Mouse (Mus musculus) forebrain, embryonic 10.5 days (tissue): ENCODE data around the gene Itgb2l. TPM values are rescaled to one million over a fixed set of nuclear protein-coding genes. Genes with fewer than 3 reads are reported as not detected.
A peak's percentile ranks its signal among the peaks of the same experiment; 100 is the strongest.

ENCODE experiments used
- DNase-seq: peaks from one replicate; pipeline ENCODE4 v3.0.0-alpha.2; 2017; ENCODE audit warnings: low spot score; ENCODE audit errors: extremely low spot score
- H3K27ac ChIP-seq: fragments of 300-500 bp; sonication (generic); 2 replicates; pipeline ENCODE4 v1.5.1; 2016; ENCODE audit warnings: mild to moderate bottlenecking
- H3K27me3 ChIP-seq: fragments of 300-500 bp; sonication (generic); 2 replicates; pipeline ENCODE4 v1.6.1; 2016; ENCODE audit warnings: mild to moderate bottlenecking; ENCODE audit not compliant: poor library complexity, severe bottlenecking
- H3K36me3 ChIP-seq: fragments of 300-500 bp; sonication (generic); replicated peaks from 2 replicates; pipeline ENCODE4 v1.6.1; 2016; ENCODE audit warnings: mild to moderate bottlenecking, moderate library complexity
- H3K4me1 ChIP-seq: fragments of 300-500 bp; sonication (generic); 2 replicates; pipeline ENCODE4 v1.6.1; 2016
- H3K4me3 ChIP-seq: fragments of 300-500 bp; sonication (generic); 2 replicates; pipeline ENCODE4 v1.5.1; 2016; ENCODE audit warnings: mild to moderate bottlenecking, moderate library complexity
- H3K9me3 ChIP-seq: fragments of 300-500 bp; sonication (generic); 2 replicates; pipeline ENCODE4 v1.6.1; 2016; ENCODE audit warnings: mild to moderate bottlenecking, moderate library complexity
- WGBS: fragments of 180-500 bp; shearing (Covaris S2); methylation state at CpG from one replicate; pipeline ENCODE4 v1.1.7; 2016; 5-methylcytosine and 5-hydroxymethylcytosine counted together
- polyA plus RNA-seq: library from polyadenylated mRNA; unstranded; fragments of >200 nt; fragmentation: Nextera tagmentation; extraction: Ambion mirVana; gene quantifications from 2 replicates; pipeline ENCODE4 v1.2.1, GENCODE M21; 2016

Itgb2l gene
- polyA plus RNA-seq = not detected in 2 replicates

- H3K27ac ChIP-seq = no peak within 1 kb of the TSS
- no peaks in the 10 kb centered on the region for H3K36me3 ChIP-seq
- H3K4me1 ChIP-seq = no peaks in the 10 kb centered on the region
- WGBS = 86% methylated on average over 2 of the region's 2 CpGs
- no peak for DNase-seq
- no peaks in the 10 kb centered on the region for H3K27me3 ChIP-seq
- no peak within 1 kb of the TSS for H3K4me3 ChIP-seq
- H3K9me3 ChIP-seq = no peaks in the 10 kb centered on the region
Observed at GRCm38 (mm10) chr16:96443468-96443867, at the start of gene Itgb2l. Gene Itgb2l (minus strand): TSS chr16:96443619.

- H3K9me3 ChIP-seq = no peaks in the 10 kb centered on the region
- H3K27ac ChIP-seq = no peak overlapping the region
- H3K4me3 ChIP-seq = no peak overlapping the region
- no peaks in the 10 kb centered on the region for H3K36me3 ChIP-seq
- WGBS = 85% methylated on average over 3 of the region's 3 CpGs
- DNase-seq = no peak
- H3K4me1 ChIP-seq = no peaks in the 10 kb centered on the region
- no peaks in the 10 kb centered on the region for H3K27me3 ChIP-seq
Observed at GRCm38 (mm10) chr16:96491530-96491929, 48.1 kb upstream of the Itgb2l start.

GRCm38 (mm10) chr16:96488038-96488437 lies 44.6 kb upstream of the Itgb2l start:
- Histone ChIP-seq H3K27me3 (no peaks in the 10 kb centered on the region), H3K9me3 (no peaks in the 10 kb centered on the region), H3K27ac (no peak overlapping the region), H3K4me1 (no peaks in the 10 kb centered on the region), H3K4me3 (no peak overlapping the region), H3K36me3 (no peaks in the 10 kb centered on the region)
- no peak for DNase-seq
- 87% methylated on average over 5 of the region's 5 CpGs for WGBS

DNA sequence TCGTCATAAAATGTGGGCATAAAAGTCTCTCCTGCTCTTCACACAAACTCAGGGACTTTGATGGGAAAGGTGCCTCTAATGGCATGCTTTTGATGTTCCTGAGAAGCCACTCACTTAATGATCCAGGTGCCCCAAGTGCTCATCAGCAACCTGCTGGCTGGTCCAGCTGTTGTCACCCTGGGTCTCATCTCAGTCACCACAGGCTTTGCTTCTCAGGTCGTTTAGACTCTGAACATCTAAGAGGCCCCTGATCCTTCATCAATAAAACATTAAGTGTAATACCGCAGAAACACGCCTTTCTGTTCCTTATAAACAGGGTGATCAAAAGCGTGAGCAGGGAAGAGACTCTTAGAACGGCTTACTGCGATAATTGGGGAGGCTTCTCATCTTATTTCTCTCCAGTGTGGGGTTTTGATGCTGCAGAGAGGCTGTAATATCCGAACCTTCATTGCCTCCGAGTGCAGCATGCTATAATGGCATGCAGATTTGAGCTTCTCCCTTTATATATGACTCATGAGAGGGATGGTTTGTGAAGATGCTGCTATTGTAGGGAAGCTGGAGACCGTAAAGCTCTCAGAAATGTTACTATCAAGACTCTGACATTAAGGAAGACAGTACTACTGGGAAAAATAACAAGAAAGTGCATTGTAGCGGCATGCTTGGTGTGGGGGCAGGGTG lies 43.7 kb upstream of the Itgb2l start:
- WGBS = 86% methylated on average over 11 of the region's 11 CpGs
- H3K4me3 ChIP-seq = no peak overlapping the region

GRCm38 (mm10) chr16:96481791-96482190 lies 38.4 kb upstream of the Itgb2l start:
- WGBS = 97% methylated on average over 4 of the region's 4 CpGs
- H3K27me3 ChIP-seq = no peaks in the 10 kb centered on the region
- no peaks in the 10 kb centered on the region for H3K36me3 ChIP-seq
- no peak overlapping the region for H3K27ac ChIP-seq
- no peak overlapping the region for H3K4me3 ChIP-seq
- H3K4me1 ChIP-seq = no peaks in the 10 kb centered on the region
- no peaks in the 10 kb centered on the region for H3K9me3 ChIP-seq
- no peak for DNase-seq

More for the DNA sequence above, 43.7 kb upstream of the Itgb2l start:
- DNase-seq = no peak
- Histone ChIP-seq H3K9me3 (no peaks in the 10 kb centered on the region), H3K4me1 (no peaks in the 10 kb centered on the region), H3K27me3 (no peaks in the 10 kb centered on the region), H3K36me3 (no peaks in the 10 kb centered on the region), H3K27ac (no peak overlapping the region)

GRCm38 (mm10) chr16:96474185-96474584 lies 30.8 kb upstream of the Itgb2l start:
- Histone ChIP-seq H3K36me3 (no peaks in the 10 kb centered on the region), H3K9me3 (no peaks in the 10 kb centered on the region), H3K4me3 (no peak overlapping the region), H3K4me1 (peaks cover 8% of the 10 kb centered on the region), H3K27ac (no peak overlapping the region), H3K27me3 (no peaks in the 10 kb centered on the region)
- no peak for DNase-seq
- 83% methylated on average over 3 of the region's 3 CpGs for WGBS

DNA sequence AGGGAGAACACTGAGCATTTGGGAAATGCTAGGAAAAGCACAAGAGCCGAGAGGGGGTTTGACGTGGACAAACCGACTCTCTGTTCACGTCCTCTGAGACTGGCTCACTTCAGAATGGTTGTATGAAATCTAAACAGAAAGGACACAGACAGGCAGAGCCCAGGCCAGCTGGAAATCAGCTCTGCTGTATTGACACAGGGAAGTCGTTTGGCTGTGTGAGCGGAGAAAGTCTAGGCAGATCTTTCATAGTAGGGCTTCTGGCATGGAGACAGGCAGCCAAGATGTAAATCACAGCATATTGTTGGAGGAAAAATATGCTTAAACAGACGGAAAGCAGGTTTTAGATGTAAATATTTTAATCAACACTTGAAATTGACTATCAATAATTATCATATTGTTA lies 29.4 kb upstream of the Itgb2l start:
- WGBS = 77% methylated on average over 7 of the region's 7 CpGs
- H3K27ac ChIP-seq = no peak overlapping the region

GRCm38 (mm10) chr16:96472361-96472760 lies 28.9 kb upstream of the Itgb2l start:
- Histone ChIP-seq H3K9me3 (no peaks in the 10 kb centered on the region), H3K27me3 (no peaks in the 10 kb centered on the region; the same call in 1 of the 2 replicates), H3K36me3 (no peaks in the 10 kb centered on the region), H3K4me3 (no peak overlapping the region), H3K27ac (no peak overlapping the region), H3K4me1 (peaks cover 11% of the 10 kb centered on the region)
- WGBS = 46% methylated on average over 5 of the region's 5 CpGs
- DNase-seq = no peak

More for the DNA sequence above, 29.4 kb upstream of the Itgb2l start:
- H3K4me3 ChIP-seq = no peak overlapping the region
- peaks cover 8% of the 10 kb centered on the region for H3K4me1 ChIP-seq
- H3K36me3 ChIP-seq = no peaks in the 10 kb centered on the region
- DNase-seq = no peak
- no peaks in the 10 kb centered on the region for H3K9me3 ChIP-seq
- no peaks in the 10 kb centered on the region; the same call in 1 of the 2 replicates for H3K27me3 ChIP-seq

- H3K27ac ChIP-seq = no peak overlapping the region
- DNase-seq = no peak
- H3K27me3 ChIP-seq = no peaks in the 10 kb centered on the region; the same call in 1 of the 2 replicates
- H3K4me1 ChIP-seq = peaks cover 12% of the 10 kb centered on the region
- WGBS = 57% methylated on average over 4 of the region's 4 CpGs
- no peaks in the 10 kb centered on the region for H3K36me3 ChIP-seq
- H3K9me3 ChIP-seq = no peaks in the 10 kb centered on the region
- H3K4me3 ChIP-seq = no peak overlapping the region
Observed at GRCm38 (mm10) chr16:96469640-96470039, 26.2 kb upstream of the Itgb2l start.

- peaks cover 12% of the 10 kb centered on the region for H3K4me1 ChIP-seq
Observed at GRCm38 (mm10) chr16:96468698-96469097, 25.3 kb upstream of the Itgb2l start.

GRCm38 (mm10) chr16:96468011-96468410 lies 24.6 kb upstream of the Itgb2l start:
- Histone ChIP-seq H3K27ac (no peak overlapping the region), H3K27me3 (no peaks in the 10 kb centered on the region; the same call in 1 of the 2 replicates), H3K9me3 (no peaks in the 10 kb centered on the region), H3K36me3 (no peaks in the 10 kb centered on the region), H3K4me3 (no peak overlapping the region), H3K4me1 (peaks cover 12% of the 10 kb centered on the region)
- DNase-seq = no peak
- 67% methylated on average over 4 of the region's 4 CpGs for WGBS

More at GRCm38 (mm10) chr16:96468698-96469097, 25.3 kb upstream of the Itgb2l start:
- no peak for DNase-seq
- H3K4me3 ChIP-seq = no peak overlapping the region
- no peaks in the 10 kb centered on the region for H3K36me3 ChIP-seq
- no peak overlapping the region for H3K27ac ChIP-seq
- no peaks in the 10 kb centered on the region for H3K9me3 ChIP-seq
- 89% methylated on average over 4 of the region's 4 CpGs for WGBS
- no peaks in the 10 kb centered on the region; the same call in 1 of the 2 replicates for H3K27me3 ChIP-seq

GRCm38 (mm10) chr16:96467445-96467844 lies 24.0 kb upstream of the Itgb2l start, which contains the start of gene Pcp4:
Gene Pcp4 (plus strand): TSS chr16:96467606.
- H3K36me3 ChIP-seq = no peaks in the 10 kb centered on the region
- peak; percentile 79 for DNase-seq
- H3K27ac ChIP-seq = no peak within 1 kb of the TSS
- H3K9me3 ChIP-seq = no peaks in the 10 kb centered on the region
- WGBS = 17% methylated on average over 8 of the region's 8 CpGs
- H3K27me3 ChIP-seq = no peaks in the 10 kb centered on the region; the same call in 1 of the 2 replicates
- peaks cover 9% of the 10 kb centered on the region for H3K4me1 ChIP-seq
- no peak within 1 kb of the TSS for H3K4me3 ChIP-seq

GRCm38 (mm10) chr16:96460788-96461187 lies 17.4 kb upstream of the Itgb2l start:
- no peaks in the 10 kb centered on the region for H3K9me3 ChIP-seq
- H3K4me3 ChIP-seq = no peak overlapping the region
- no peaks in the 10 kb centered on the region for H3K4me1 ChIP-seq
- H3K27me3 ChIP-seq = no peaks in the 10 kb centered on the region
- no peaks in the 10 kb centered on the region for H3K36me3 ChIP-seq
- DNase-seq = no peak
- H3K27ac ChIP-seq = no peak overlapping the region
- 74% methylated on average over 3 of the region's 3 CpGs for WGBS
